Mouse (Mus musculus) mouse embryonic stem cell (cell line): ENCODE results near the gene Dnah11.

Experiments used
- in situ Hi-C, 2 experiments: fragments of 300-500 bp; cut with MboI; formaldehyde crosslinking; loops; 1 replicate in 1 of 2; 3 replicates in 1 of 2; pipeline ENCODE4 v1.14.3; 2019 to 2020; ENCODE audit warnings: low sequenced_read_pairs in 2 of 2, low pct_unique_long_range_greater_than_20kb in 1 of 2, mixed read lengths in 1 of 2; ENCODE audit not compliant: unreplicated experiment in 1 of 2

Dnah11 gene

GRCm38 (mm10) chr12:117843302-117844074, 355.4 kb downstream of the Dnah11 start:
- in situ Hi-C loops = loop anchor here in 1 of 2 experiments (25.0 kb wide), 1 partner anchor 469 kb away; the partner anchor contains the start of gene Sp4

GRCm38 (mm10) chr12:117842676-117843075, 356.2 kb downstream of the Dnah11 start:
- in situ Hi-C loops = loop anchor here in 1 of 2 experiments (25.0 kb wide), 1 partner anchor 470 kb away; the partner anchor contains the start of gene Sp4

- in situ Hi-C loops = loop anchor here in 1 of 2 experiments (25.0 kb wide), 1 partner anchor 472 kb away; the partner anchor contains the start of gene Sp4
Measured at GRCm38 (mm10) chr12:117840705-117841104, 358.1 kb downstream of the Dnah11 start.

GRCm38 (mm10) chr12:117837376-117837775, 361.5 kb downstream of the Dnah11 start:
- in situ Hi-C loops = loop anchor here (10.0 to 25.0 kb wide), 2 partner anchors 53 to 475 kb away; partner anchors contain the start of gene Sp4 (in 1 of the 2)

GRCm38 (mm10) chr12:117835371-117835770, 363.5 kb downstream of the Dnah11 start:
- in situ Hi-C loops = loop anchor here (10.0 to 25.0 kb wide), 2 partner anchors 51 to 477 kb away; partner anchors contain the start of gene Sp4 (in 1 of the 2)

GRCm38 (mm10) chr12:117834652-117835051, 364.2 kb downstream of the Dnah11 start:
- in situ Hi-C loops = loop anchor here (10.0 to 25.0 kb wide), 2 partner anchors 50 to 478 kb away; partner anchors contain the start of gene Sp4 (in 1 of the 2)

- in situ Hi-C loops = loop anchor here (10.0 to 25.0 kb wide), 2 partner anchors 47 to 480 kb away; partner anchors contain the start of gene Sp4 (in 1 of the 2)
Measured at GRCm38 (mm10) chr12:117832190-117832589, 366.7 kb downstream of the Dnah11 start.

GRCm38 (mm10) chr12:117831351-117831961, 367.4 kb downstream of the Dnah11 start:
- in situ Hi-C loops = loop anchor here (10.0 to 25.0 kb wide), 2 partner anchors 47 to 481 kb away; partner anchors contain the start of gene Sp4 (in 1 of the 2)

GRCm38 (mm10) chr12:117828350-117828749, 370.5 kb downstream of the Dnah11 start:
- in situ Hi-C loops = loop anchor here in 1 of 2 experiments (25.0 kb wide), 1 partner anchor 484 kb away; the partner anchor contains the start of gene Sp4
